Mouse (Mus musculus): ENCODE measurements at regions not wholly inside any gene's neighbourhood (a gene's known extent, or its start where the extent isn't known, plus 50 kb on each side); places are given as distances from the start of the nearest gene placed in this dataset.

DNA sequence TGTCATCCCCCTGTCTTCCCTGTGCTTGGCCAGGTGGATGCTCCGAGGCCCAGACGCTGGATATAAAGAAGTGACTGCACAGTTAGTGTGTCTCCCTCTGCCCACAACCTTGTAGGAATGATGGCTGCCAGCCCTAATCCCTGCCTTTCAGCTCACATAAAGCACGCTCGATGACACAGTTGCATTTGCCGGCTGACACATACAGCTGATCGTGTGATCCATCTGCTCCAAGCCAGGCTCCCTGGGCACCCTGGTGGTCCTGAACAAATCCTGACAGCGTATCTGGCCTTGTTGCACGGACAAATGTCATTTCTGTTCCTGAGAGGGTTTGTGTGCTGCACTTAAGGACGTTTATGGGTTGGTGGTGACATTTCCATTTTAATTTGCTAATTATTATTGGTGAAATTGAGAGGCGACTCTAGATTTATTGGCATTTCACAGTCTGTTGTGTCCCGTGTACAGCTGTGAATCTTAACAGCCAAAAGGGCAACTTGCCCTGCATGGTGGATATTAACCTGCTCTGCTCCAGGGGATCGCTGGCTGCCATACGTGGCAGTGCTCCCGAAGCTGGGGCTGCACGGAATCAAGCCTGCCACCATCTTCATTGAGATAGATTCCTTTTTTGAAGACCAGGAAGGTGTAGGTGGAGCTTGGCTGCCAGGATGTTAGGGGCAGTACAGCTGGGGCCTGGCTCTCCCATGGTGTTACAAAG lies 241.9 kb upstream of the Kcnab2 start:
- H3K4me3 ChIP-seq (ENCODE audit: insufficient read depth, low read length), result no peak overlapping the region
- H3K4me1 ChIP-seq (ENCODE audit: control insufficient read depth, insufficient read depth, low read length), result no peaks in the 10 kb centered on the region
- TF ChIP-seq POLR2A (IDR thresholded peaks at IDR 0.05; ENCODE audit: borderline replicate concordance, low read depth, low read length) (no peak), CTCF (IDR thresholded peaks at IDR 0.05; ENCODE audit: low read depth, low read length) (no peak)
- no peak overlapping the region for H3K27ac ChIP-seq (ENCODE audit: insufficient read depth, low read depth, low read length)

GRCm38 (mm10) chr4:152710339-152710738 lies 232.7 kb upstream of the Kcnab2 start:
- TF ChIP-seq CTCF (IDR thresholded peaks at IDR 0.05; ENCODE audit: low read depth, low read length), result no peak
- no peak for TF ChIP-seq POLR2A (IDR thresholded peaks at IDR 0.05; ENCODE audit: borderline replicate concordance, low read depth, low read length)
- Histone ChIP-seq H3K4me1 (ENCODE audit: control insufficient read depth, insufficient read depth, low read length) (no peaks in the 10 kb centered on the region), H3K4me3 (ENCODE audit: insufficient read depth, low read length) (no peak overlapping the region), H3K27ac (ENCODE audit: insufficient read depth, low read depth, low read length) (no peak overlapping the region)

GRCm38 (mm10) chr4:152700217-152700616 lies 222.5 kb upstream of the Kcnab2 start:
- H3K4me1 ChIP-seq (ENCODE audit: control insufficient read depth, insufficient read depth, low read length), result no peaks in the 10 kb centered on the region
- TF ChIP-seq CTCF (IDR thresholded peaks at IDR 0.05; ENCODE audit: low read depth, low read length) (peak; percentile 12; the same call in 1 of the 2 replicates), POLR2A (IDR thresholded peaks at IDR 0.05; ENCODE audit: borderline replicate concordance, low read depth, low read length) (no peak)
- H3K27ac ChIP-seq (ENCODE audit: insufficient read depth, low read depth, low read length), result no peak overlapping the region
- no peak overlapping the region for H3K4me3 ChIP-seq (ENCODE audit: insufficient read depth, low read length)

- TF ChIP-seq POLR2A (IDR thresholded peaks at IDR 0.05; ENCODE audit: borderline replicate concordance, low read depth, low read length), result no peak
- Histone ChIP-seq H3K27ac (ENCODE audit: insufficient read depth, low read depth, low read length) (no peak overlapping the region), H3K4me1 (ENCODE audit: control insufficient read depth, insufficient read depth, low read length) (no peaks in the 10 kb centered on the region), H3K4me3 (ENCODE audit: insufficient read depth, low read length) (no peak overlapping the region)
These were observed 219.7 kb upstream of the Kcnab2 start for GRCm38 (mm10) chr4:152697247-152697960.

GRCm38 (mm10) chr4:152691735-152692134 lies 214.1 kb upstream of the Kcnab2 start:
- no peak overlapping the region for H3K27ac ChIP-seq (ENCODE audit: insufficient read depth, low read depth, low read length)

DNA sequence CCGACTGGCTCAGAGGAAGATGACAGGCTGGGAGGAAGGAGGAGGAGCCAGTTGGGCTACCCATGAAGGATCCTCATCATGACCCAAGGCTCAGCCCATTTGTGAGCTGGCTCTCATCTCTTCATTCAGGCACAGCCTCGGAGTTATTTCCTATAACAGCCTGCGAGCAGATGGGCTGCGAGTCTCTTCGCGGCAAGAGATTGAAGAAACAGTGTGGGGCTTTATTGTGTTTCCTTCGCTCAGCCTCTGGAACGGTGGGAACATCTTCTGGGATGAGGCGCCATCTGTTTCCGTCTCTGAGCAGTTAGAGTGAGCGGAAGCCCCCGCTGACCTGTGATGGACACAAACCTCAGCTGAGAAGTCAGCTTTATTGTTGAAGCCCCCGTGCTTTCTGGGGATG lies 213.6 kb upstream of the Kcnab2 start:
- no peak overlapping the region for H3K4me3 ChIP-seq (ENCODE audit: insufficient read depth, low read length)
- H3K27ac ChIP-seq (ENCODE audit: insufficient read depth, low read depth, low read length), result no peak overlapping the region
- TF ChIP-seq CTCF (IDR thresholded peaks at IDR 0.05; ENCODE audit: low read depth, low read length) (no peak), POLR2A (IDR thresholded peaks at IDR 0.05; ENCODE audit: borderline replicate concordance, low read depth, low read length) (no peak)
- H3K4me1 ChIP-seq (ENCODE audit: control insufficient read depth, insufficient read depth, low read length), result no peaks in the 10 kb centered on the region

More at GRCm38 (mm10) chr4:152691735-152692134, 214.1 kb upstream of the Kcnab2 start:
- Histone ChIP-seq H3K4me3 (ENCODE audit: insufficient read depth, low read length) (no peak overlapping the region), H3K4me1 (ENCODE audit: control insufficient read depth, insufficient read depth, low read length) (no peaks in the 10 kb centered on the region)
- TF ChIP-seq POLR2A (IDR thresholded peaks at IDR 0.05; ENCODE audit: borderline replicate concordance, low read depth, low read length) (no peak), CTCF (IDR thresholded peaks at IDR 0.05; ENCODE audit: low read depth, low read length) (no peak)

- no peak for TF ChIP-seq CTCF (IDR thresholded peaks at IDR 0.05; ENCODE audit: low read depth, low read length)
- no peak for TF ChIP-seq POLR2A (IDR thresholded peaks at IDR 0.05; ENCODE audit: borderline replicate concordance, low read depth, low read length)
- H3K27ac ChIP-seq (ENCODE audit: insufficient read depth, low read depth, low read length), result no peak overlapping the region
- no peak overlapping the region for H3K4me3 ChIP-seq (ENCODE audit: insufficient read depth, low read length)
- H3K4me1 ChIP-seq (ENCODE audit: control insufficient read depth, insufficient read depth, low read length), result no peaks in the 10 kb centered on the region
These were observed 213.1 kb upstream of the Kcnab2 start for GRCm38 (mm10) chr4:152690766-152691165.

GRCm38 (mm10) chr4:152689831-152690230 lies 212.2 kb upstream of the Kcnab2 start:
- H3K27ac ChIP-seq (ENCODE audit: insufficient read depth, low read depth, low read length), result no peak overlapping the region
- H3K4me3 ChIP-seq (ENCODE audit: insufficient read depth, low read length), result no peak overlapping the region
- H3K4me1 ChIP-seq (ENCODE audit: control insufficient read depth, insufficient read depth, low read length), result no peaks in the 10 kb centered on the region
- TF ChIP-seq POLR2A (IDR thresholded peaks at IDR 0.05; ENCODE audit: borderline replicate concordance, low read depth, low read length) (no peak), CTCF (IDR thresholded peaks at IDR 0.05; ENCODE audit: low read depth, low read length) (no peak)

DNA sequence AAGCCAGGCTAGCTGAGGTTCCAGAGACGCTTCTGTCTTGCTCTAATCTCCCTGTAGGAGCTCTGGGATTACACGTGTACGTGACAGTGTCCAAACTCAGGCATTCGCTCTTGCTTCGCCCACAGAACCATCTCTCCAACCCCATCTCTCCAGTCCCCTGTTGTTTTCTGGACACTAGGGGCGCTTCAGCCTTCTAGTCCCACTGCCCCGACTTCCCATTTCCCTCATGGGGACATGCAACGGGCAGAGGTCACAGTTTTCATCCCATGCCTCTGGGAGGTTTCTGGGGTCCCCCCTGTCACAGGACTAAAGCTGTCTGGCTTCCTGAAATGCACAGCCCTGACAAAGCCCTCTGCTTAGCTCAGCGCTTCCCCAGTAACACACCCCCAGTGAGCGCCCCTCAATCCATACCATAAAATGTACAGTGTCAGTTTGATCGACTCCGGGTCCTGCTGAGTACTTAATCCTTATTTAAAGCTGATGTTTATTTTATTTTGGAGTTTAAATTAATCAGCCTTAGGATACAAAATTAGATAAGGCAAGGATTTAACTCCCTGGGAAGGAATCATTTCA lies 208.9 kb upstream of the Kcnab2 start:
- H3K4me1 ChIP-seq (ENCODE audit: control insufficient read depth, insufficient read depth, low read length), result no peaks in the 10 kb centered on the region
- no peak overlapping the region for H3K27ac ChIP-seq (ENCODE audit: insufficient read depth, low read depth, low read length)
- H3K4me3 ChIP-seq (ENCODE audit: insufficient read depth, low read length), result no peak overlapping the region
- no peak for TF ChIP-seq POLR2A (IDR thresholded peaks at IDR 0.05; ENCODE audit: borderline replicate concordance, low read depth, low read length)
- no peak for TF ChIP-seq CTCF (IDR thresholded peaks at IDR 0.05; ENCODE audit: low read depth, low read length)

DNA sequence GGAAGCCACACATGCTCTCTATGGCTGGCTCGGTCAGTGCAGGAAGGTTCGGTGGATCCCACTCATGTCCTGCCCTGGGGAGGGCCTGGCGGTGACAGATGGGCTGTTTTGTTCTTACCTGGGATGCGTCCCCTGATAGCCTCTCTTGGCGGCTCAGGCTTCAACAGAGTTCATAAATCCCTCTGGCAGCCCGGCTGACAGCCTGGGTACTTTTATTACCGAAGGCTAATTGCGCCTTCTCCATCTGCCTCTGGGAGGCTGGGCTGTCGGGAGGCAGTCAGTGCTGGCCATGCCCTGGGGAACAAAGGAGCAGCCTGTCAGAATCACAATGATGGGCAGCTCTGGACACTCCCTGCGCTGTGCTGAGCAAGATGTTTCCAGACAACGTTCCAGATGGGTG lies 196.5 kb upstream of the Kcnab2 start:
- TF ChIP-seq POLR2A (IDR thresholded peaks at IDR 0.05; ENCODE audit: borderline replicate concordance, low read depth, low read length) (no peak), CTCF (IDR thresholded peaks at IDR 0.05; ENCODE audit: low read depth, low read length) (no peak)
- Histone ChIP-seq H3K4me1 (ENCODE audit: control insufficient read depth, insufficient read depth, low read length) (no peaks in the 10 kb centered on the region), H3K27ac (ENCODE audit: insufficient read depth, low read depth, low read length) (no peak overlapping the region), H3K4me3 (ENCODE audit: insufficient read depth, low read length) (no peak overlapping the region)
